Mouse (Mus musculus) liver, adult 2 months (tissue): ENCODE data around the gene Fbxw10. TPM values are rescaled to one million over a fixed set of nuclear protein-coding genes. Genes with fewer than 3 reads are reported as not detected.

ENCODE experiments used
- DNase-seq: peaks from one replicate; pipeline ENCODE4 v3.0.0-alpha.2; 2011; ENCODE audit warnings: low read depth, low spot score; ENCODE audit errors: extremely low read depth
- H3K27ac ChIP-seq: fragments of 200-500 bp; replicated peaks from 2 replicates; pipeline ENCODE4 v1.5.1; 2012; ENCODE audit warnings: low read depth, mild to moderate bottlenecking, control low read depth, inconsistent platforms, low read length; ENCODE audit not compliant: insufficient read depth
- H3K27me3 ChIP-seq: fragments of 200-500 bp; 2 replicates; pipeline ENCODE4 v1.6.1; 2012; ENCODE audit warnings: mild to moderate bottlenecking, moderate library complexity, low read length, inconsistent platforms; ENCODE audit not compliant: control insufficient read depth, insufficient read depth
- H3K36me3 ChIP-seq: fragments of 200-500 bp; 2 replicates; pipeline ENCODE4 v1.6.1; 2012; ENCODE audit warnings: low read length, inconsistent platforms; ENCODE audit not compliant: control insufficient read depth, insufficient read depth
- H3K4me1 ChIP-seq: fragments of 200-500 bp; 2 replicates; pipeline ENCODE4 v1.6.1; 2011; ENCODE audit warnings: low read length; ENCODE audit not compliant: control insufficient read depth, insufficient read depth
- H3K4me3 ChIP-seq: fragments of 200-500 bp; 2 replicates; pipeline ENCODE4 v1.5.1; 2011; ENCODE audit warnings: low read depth, mild to moderate bottlenecking, control low read depth, low read length, moderate library complexity; ENCODE audit not compliant: insufficient read depth
- H3K79me2 ChIP-seq: fragments of 200-500 bp; 2 replicates; pipeline ENCODE4 v1.6.1; 2012; ENCODE audit warnings: inconsistent platforms, mild to moderate bottlenecking, low read length, moderate library complexity; ENCODE audit not compliant: control insufficient read depth, insufficient read depth
- H3K9ac ChIP-seq: fragments of 200-500 bp; 2 replicates; pipeline ENCODE4 v1.6.1; 2012; ENCODE audit warnings: low read depth, mild to moderate bottlenecking, control low read depth, inconsistent platforms, low read length
- CTCF ChIP-seq: fragments of 200-500 bp; IDR thresholded peaks from 2 replicates; pipeline ENCODE4 v1.5.1; 2011; ENCODE audit warnings: low read depth, low read length, control low read depth
- POLR2A ChIP-seq: fragments of 200-500 bp; IDR thresholded peaks from 2 replicates; pipeline ENCODE4 v1.6.1; 2011; ENCODE audit warnings: low read length, control low read depth; ENCODE audit not compliant: insufficient read depth; ENCODE audit errors: extremely low read depth
- WGBS: fragments of 180-500 bp; shearing (Covaris S2); methylation state at CpG from one replicate; pipeline ENCODE4 v1.1.7; 2018; 5-methylcytosine and 5-hydroxymethylcytosine counted together
- polyA plus RNA-seq: library from polyadenylated mRNA; depleted of rRNA; stranded (reverse); fragments of >200 nt; gene quantifications from 2 replicates; pipeline ENCODE4 v1.2.3, GENCODE M21; 2012
- total RNA-seq: library from RNA; depleted of rRNA; stranded (reverse); fragments of >200 nt; gene quantifications from 2 replicates; pipeline ENCODE4 v1.2.3, GENCODE M21; 2014

Fbxw10 gene
- total and polyA plus RNA-seq, 2 experiments = not detected

DNA sequence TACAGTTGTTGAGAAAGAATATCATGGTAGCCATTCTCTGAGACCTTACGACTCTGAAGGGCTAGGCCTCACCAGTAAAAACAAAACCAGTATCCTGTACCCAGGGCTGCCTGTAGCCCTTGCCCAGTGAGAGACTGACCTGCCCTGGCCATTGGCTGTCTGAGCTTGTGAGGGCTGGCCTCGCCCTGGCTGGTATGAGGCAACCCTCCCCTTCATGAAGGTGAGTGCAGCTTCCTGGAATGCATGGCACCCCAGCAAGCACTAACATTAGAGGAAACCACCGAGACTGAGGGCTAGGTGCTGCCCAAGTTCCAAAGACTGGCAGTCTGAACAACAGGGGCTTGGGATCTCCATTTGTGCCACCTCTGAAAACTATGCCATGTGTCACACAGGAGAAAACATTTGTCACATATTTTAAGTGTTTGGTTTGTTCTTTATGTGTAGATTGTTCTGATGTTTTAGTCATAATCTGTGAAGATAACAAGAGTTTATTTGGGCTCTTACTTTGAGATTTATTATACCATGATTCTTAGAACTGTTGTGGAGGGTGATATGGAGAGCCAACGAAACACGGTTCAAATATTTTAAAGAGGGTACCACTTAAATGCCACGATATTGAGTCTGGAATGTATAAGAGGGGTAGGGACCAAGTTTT, 32.8 kb upstream of the Fbxw10 start:
- no peaks in the 10 kb centered on the region for H3K79me2 ChIP-seq
- no peaks in the 10 kb centered on the region for H3K27me3 ChIP-seq
- no peaks in the 10 kb centered on the region for H3K36me3 ChIP-seq
- H3K4me1 ChIP-seq = no peaks in the 10 kb centered on the region
- H3K9ac ChIP-seq = no peak overlapping the region
- TF ChIP-seq CTCF (no peak), POLR2A (no peak)
- no peak overlapping the region for H3K4me3 ChIP-seq
- DNase-seq = no peak
- WGBS = 78% methylated on average over 6 of the region's 6 CpGs
- no peak overlapping the region for H3K27ac ChIP-seq

GRCm38 (mm10) chr11:62814625-62815024, 32.2 kb upstream of the Fbxw10 start:
- DNase-seq = no peak
- WGBS = 66% methylated on average over 4 of the region's 4 CpGs
- no peaks in the 10 kb centered on the region for H3K27me3 ChIP-seq
- no peak overlapping the region for H3K4me3 ChIP-seq
- H3K27ac ChIP-seq = no peak overlapping the region
- H3K36me3 ChIP-seq = no peaks in the 10 kb centered on the region
- no peaks in the 10 kb centered on the region for H3K79me2 ChIP-seq
- no peak overlapping the region for H3K9ac ChIP-seq
- TF ChIP-seq CTCF = no peak
- TF ChIP-seq POLR2A = no peak
- no peaks in the 10 kb centered on the region for H3K4me1 ChIP-seq

DNA sequence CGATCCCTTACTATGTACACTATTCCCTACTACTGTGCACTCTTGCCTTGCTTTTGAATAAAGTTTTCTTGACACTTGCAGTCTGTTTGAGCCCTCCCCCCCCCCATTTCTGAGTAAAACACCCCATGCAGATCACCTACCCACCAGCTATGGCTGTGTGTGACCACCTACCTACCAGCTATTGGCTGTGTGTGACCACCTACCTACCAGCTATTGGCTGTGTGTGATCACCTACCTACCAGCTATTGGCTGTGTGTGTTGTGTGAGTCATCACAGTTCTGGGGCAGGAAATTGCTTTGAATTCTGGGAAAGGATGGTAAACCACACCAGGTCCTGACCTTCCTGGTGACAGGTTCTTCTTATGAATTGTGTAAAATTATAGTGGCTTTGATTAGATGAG, 31.4 kb upstream of the Fbxw10 start:
- Histone ChIP-seq H3K79me2 (no peaks in the 10 kb centered on the region), H3K4me3 (no peak overlapping the region), H3K4me1 (no peaks in the 10 kb centered on the region), H3K36me3 (no peaks in the 10 kb centered on the region), H3K27me3 (no peaks in the 10 kb centered on the region), H3K9ac (no peak overlapping the region), H3K27ac (no peak overlapping the region)
- DNase-seq = no peak
- 95% methylated on average over 1 of the region's 1 CpGs for WGBS
- TF ChIP-seq POLR2A (no peak), CTCF (no peak)

- no peaks in the 10 kb centered on the region for H3K79me2 ChIP-seq
- no peak overlapping the region for H3K4me3 ChIP-seq
- no peaks in the 10 kb centered on the region for H3K27me3 ChIP-seq
- H3K36me3 ChIP-seq = no peaks in the 10 kb centered on the region
- H3K9ac ChIP-seq = no peak overlapping the region
- 0 out of 2 replicates have a peak, but pooled peaks cover 2% of the 10 kb centered on the region for H3K4me1 ChIP-seq
- no peak overlapping the region for H3K27ac ChIP-seq
- WGBS = 73% methylated on average over 6 of the region's 6 CpGs
- DNase-seq = no peak
- no peak for TF ChIP-seq POLR2A
- no peak for TF ChIP-seq CTCF
Measured at GRCm38 (mm10) chr11:62816591-62816990, 30.3 kb upstream of the Fbxw10 start.

DNA sequence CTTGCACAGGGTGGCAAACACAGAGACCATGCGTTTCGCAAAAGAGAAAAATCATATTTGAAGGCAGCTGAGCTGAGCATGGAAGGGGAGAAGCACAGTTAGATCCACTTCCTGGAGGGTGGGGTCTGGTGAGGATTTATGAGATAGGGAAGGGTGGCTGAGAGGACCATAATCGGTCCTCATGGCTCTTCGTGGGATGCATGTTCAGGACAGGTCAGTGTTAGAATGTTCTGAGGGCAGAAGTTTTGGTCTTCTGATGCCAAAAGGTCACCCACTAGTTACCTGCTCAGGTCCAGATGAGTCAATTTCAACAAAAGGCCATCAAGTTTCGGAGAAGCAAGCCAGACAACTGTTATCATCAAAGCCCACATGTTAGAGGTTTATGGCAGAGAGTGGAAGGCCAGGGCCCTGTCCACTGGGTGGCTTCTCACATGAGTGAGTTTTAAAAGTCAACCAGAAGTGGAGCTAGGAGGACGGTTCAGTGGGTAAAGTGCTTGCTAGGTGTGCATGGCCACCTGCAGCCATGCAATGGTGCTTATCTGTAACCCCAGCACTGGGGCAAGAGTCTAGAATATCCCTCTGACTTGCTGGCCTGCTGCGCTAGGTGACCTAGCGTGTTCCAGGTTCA, 27.7 kb upstream of the Fbxw10 start:
- Histone ChIP-seq H3K27me3 (no peaks in the 10 kb centered on the region), H3K79me2 (no peaks in the 10 kb centered on the region), H3K4me1 (0 out of 2 replicates have a peak, but pooled peaks cover 2% of the 10 kb centered on the region), H3K36me3 (no peaks in the 10 kb centered on the region), H3K9ac (no peak overlapping the region), H3K27ac (no peak overlapping the region), H3K4me3 (no peak overlapping the region)
- no peak for TF ChIP-seq CTCF
- no peak for TF ChIP-seq POLR2A
- WGBS = 92% methylated on average over 8 of the region's 8 CpGs
- no peak for DNase-seq

GRCm38 (mm10) chr11:62820059-62820541, 26.8 kb upstream of the Fbxw10 start, which contains the start of gene Trim16:
Gene Trim16, plus strand, starts transcription at chr11:62820231.
- Histone ChIP-seq H3K4me1 (0 out of 2 replicates have a peak, but pooled peaks cover 2% of the 10 kb centered on the region), H3K27me3 (no peaks in the 10 kb centered on the region), H3K36me3 (no peaks in the 10 kb centered on the region), H3K4me3 (peak within 1 kb of the TSS; percentile 60), H3K27ac (no peak within 1 kb of the TSS), H3K9ac (peak within 1 kb of the TSS; percentile 48), H3K79me2 (no peaks in the 10 kb centered on the region)
- DNase-seq = peak; percentile 17
- TF ChIP-seq POLR2A (no peak), CTCF (no peak)
- 30% methylated on average over 15 of the region's 15 CpGs for WGBS
